Mouse (Mus musculus) testis, adult 2 months (tissue): ENCODE measurements at regions not wholly inside any gene's neighbourhood (a gene's known extent, or its start where the extent isn't known, plus 50 kb on each side); places are given as distances from the start of the nearest gene placed in this dataset.

Source experiments
- CTCF ChIP-seq: fragments of 200-500 bp; IDR thresholded peaks from 2 replicates; pipeline ENCODE4 v1.5.1; 2012; ENCODE audit warnings: low read depth, mild to moderate bottlenecking, inconsistent platforms, low read length, moderate library complexity; ENCODE audit not compliant: control insufficient read depth, insufficient read depth, insufficient replicate concordance
- POLR2A ChIP-seq: fragments of 200-500 bp; IDR thresholded peaks from 2 replicates; pipeline ENCODE4 v1.6.1; 2012; ENCODE audit warnings: low read depth, mild to moderate bottlenecking, inconsistent platforms, low read length, moderate library complexity; ENCODE audit not compliant: control insufficient read depth

DNA sequence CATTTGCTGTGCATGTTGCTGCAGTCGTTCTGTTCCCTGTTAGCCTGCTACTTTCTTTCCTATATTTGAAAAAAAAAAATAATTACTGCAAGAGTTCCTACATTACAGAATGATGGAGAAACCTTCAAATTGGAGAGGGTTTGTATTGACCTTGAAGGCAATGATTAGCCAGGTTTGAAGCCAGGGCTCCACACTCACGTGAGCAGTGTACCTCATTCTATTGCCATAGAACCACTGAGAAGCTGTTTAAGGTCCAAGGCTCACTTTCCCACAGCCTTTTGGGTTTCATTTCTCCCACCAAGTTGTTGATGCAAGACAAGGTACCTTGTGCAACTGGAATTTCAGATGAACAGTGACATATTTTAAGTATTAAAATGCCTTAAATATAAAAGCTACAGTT, 1095.2 kb downstream of the Car8 start:
- TF ChIP-seq POLR2A (no peak), CTCF (no peak)
